Mouse (Mus musculus): ENCODE measurements around the gene Gm49384. TPM values are rescaled to one million over a fixed set of nuclear protein-coding genes. Genes with fewer than 3 reads are reported as not detected.

The Gm49384 gene
- polyA plus RNA-seq, 1 experiment, result not detected

- Histone ChIP-seq H3K4me1 (ENCODE audit: control insufficient read depth, insufficient read depth, insufficient read length, low read length) (no peaks in the 10 kb centered on the region), H3K36me3 (ENCODE audit: control insufficient read depth, insufficient read depth, low read length) (no peaks in the 10 kb centered on the region), H3K27me3 (ENCODE audit: control insufficient read depth, insufficient read depth, low read length) (no peaks in the 10 kb centered on the region), H3K27ac (ENCODE audit: insufficient read depth, low read depth, low read length) (no peak overlapping the region), H3K4me3 (ENCODE audit: low read depth, low read length) (no peak overlapping the region)
- no peak for TF ChIP-seq CTCF (IDR thresholded peaks at IDR 0.05; ENCODE audit: extremely low read depth, insufficient read length, insufficient replicate concordance, low read depth, low read length)
- TF ChIP-seq POLR2A (IDR thresholded peaks at IDR 0.05; ENCODE audit: low read depth, low read length), result no peak
- 37% methylated on average over 3 of the region's 3 CpGs for WGBS
Observed at GRCm38 (mm10) chr12:69238284-69238683, 34.2 kb upstream of the Gm49384 start.

GRCm38 (mm10) chr12:69235782-69236181 is 31.7 kb upstream of the Gm49384 start:
- H3K4me3 ChIP-seq (ENCODE audit: low read depth, low read length), result no peak overlapping the region
- no peaks in the 10 kb centered on the region for H3K27me3 ChIP-seq (ENCODE audit: control insufficient read depth, insufficient read depth, low read length)
- H3K27ac ChIP-seq (ENCODE audit: insufficient read depth, low read depth, low read length), result no peak overlapping the region
- TF ChIP-seq CTCF (IDR thresholded peaks at IDR 0.05; ENCODE audit: extremely low read depth, insufficient read length, insufficient replicate concordance, low read depth, low read length), result no peak
- no peak for TF ChIP-seq POLR2A (IDR thresholded peaks at IDR 0.05; ENCODE audit: low read depth, low read length)
- no peaks in the 10 kb centered on the region for H3K36me3 ChIP-seq (ENCODE audit: control insufficient read depth, insufficient read depth, low read length)
- 61% methylated on average over 6 of the region's 6 CpGs for WGBS
- H3K4me1 ChIP-seq (ENCODE audit: control insufficient read depth, insufficient read depth, insufficient read length, low read length), result no peaks in the 10 kb centered on the region

- H3K27ac ChIP-seq (ENCODE audit: insufficient read depth, low read depth, low read length), result no peak overlapping the region
- 70% methylated on average over 2 of the region's 2 CpGs for WGBS
- H3K27me3 ChIP-seq (ENCODE audit: control insufficient read depth, insufficient read depth, low read length), result no peaks in the 10 kb centered on the region
- H3K4me3 ChIP-seq (ENCODE audit: low read depth, low read length), result no peak overlapping the region
- TF ChIP-seq POLR2A (IDR thresholded peaks at IDR 0.05; ENCODE audit: low read depth, low read length) (no peak), CTCF (IDR thresholded peaks at IDR 0.05; ENCODE audit: extremely low read depth, insufficient read length, insufficient replicate concordance, low read depth, low read length) (peak; percentile 11; the same call in 1 of the 2 replicates)
- H3K36me3 ChIP-seq (ENCODE audit: control insufficient read depth, insufficient read depth, low read length), result no peaks in the 10 kb centered on the region
- H3K4me1 ChIP-seq (ENCODE audit: control insufficient read depth, insufficient read depth, insufficient read length, low read length), result no peaks in the 10 kb centered on the region
Observed at GRCm38 (mm10) chr12:69229251-69229650, 25.2 kb upstream of the Gm49384 start.

- WGBS, result under 1% methylated on average over 37 of the region's 37 CpGs
- no peak for TF ChIP-seq POLR2A (IDR thresholded peaks at IDR 0.05; ENCODE audit: low read depth, low read length)
- no peak for TF ChIP-seq CTCF (IDR thresholded peaks at IDR 0.05; ENCODE audit: extremely low read depth, insufficient read length, insufficient replicate concordance, low read depth, low read length)
- Histone ChIP-seq H3K27me3 (ENCODE audit: control insufficient read depth, insufficient read depth, low read length) (no peaks in the 10 kb centered on the region), H3K4me1 (ENCODE audit: control insufficient read depth, insufficient read depth, insufficient read length, low read length) (no peaks in the 10 kb centered on the region), H3K4me3 (ENCODE audit: low read depth, low read length) (peak within 1 kb of the TSS; percentile 93), H3K27ac (ENCODE audit: insufficient read depth, low read depth, low read length) (no peak within 1 kb of the TSS), H3K36me3 (ENCODE audit: control insufficient read depth, insufficient read depth, low read length) (no peaks in the 10 kb centered on the region)
Observed at GRCm38 (mm10) chr12:69227776-69228466, 23.9 kb upstream of the Gm49384 start, which contains the start of gene Pole2. Gene Pole2 (minus strand): TSS chr12:69228195.

GRCm38 (mm10) chr12:69220613-69221277 is 16.7 kb upstream of the Gm49384 start:
- no peak for TF ChIP-seq CTCF (IDR thresholded peaks at IDR 0.05; ENCODE audit: extremely low read depth, insufficient read length, insufficient replicate concordance, low read depth, low read length)
- TF ChIP-seq POLR2A (IDR thresholded peaks at IDR 0.05; ENCODE audit: low read depth, low read length), result no peak
- 86% methylated on average over 19 of the region's 19 CpGs for WGBS
- H3K4me3 ChIP-seq (ENCODE audit: low read depth, low read length), result no peak overlapping the region
- no peaks in the 10 kb centered on the region for H3K36me3 ChIP-seq (ENCODE audit: control insufficient read depth, insufficient read depth, low read length)
- no peak overlapping the region for H3K27ac ChIP-seq (ENCODE audit: insufficient read depth, low read depth, low read length)
- no peaks in the 10 kb centered on the region for H3K27me3 ChIP-seq (ENCODE audit: control insufficient read depth, insufficient read depth, low read length)
- no peaks in the 10 kb centered on the region for H3K4me1 ChIP-seq (ENCODE audit: control insufficient read depth, insufficient read depth, insufficient read length, low read length)

GRCm38 (mm10) chr12:69216587-69216986 is 12.5 kb upstream of the Gm49384 start:
- Histone ChIP-seq H3K4me3 (ENCODE audit: low read depth, low read length) (no peak overlapping the region), H3K27ac (ENCODE audit: insufficient read depth, low read depth, low read length) (no peak overlapping the region), H3K4me1 (ENCODE audit: control insufficient read depth, insufficient read depth, insufficient read length, low read length) (no peaks in the 10 kb centered on the region), H3K27me3 (ENCODE audit: control insufficient read depth, insufficient read depth, low read length) (no peaks in the 10 kb centered on the region), H3K36me3 (ENCODE audit: control insufficient read depth, insufficient read depth, low read length) (no peaks in the 10 kb centered on the region)
- no peak for TF ChIP-seq POLR2A (IDR thresholded peaks at IDR 0.05; ENCODE audit: low read depth, low read length)
- no peak for TF ChIP-seq CTCF (IDR thresholded peaks at IDR 0.05; ENCODE audit: extremely low read depth, insufficient read length, insufficient replicate concordance, low read depth, low read length)
- 93% methylated on average over 7 of the region's 7 CpGs for WGBS

Data from small intestine, adult 2 months (tissue).